Mouse (Mus musculus): ENCODE results near the gene Zfp865.

Zfp865 gene

GRCm38 (mm10) chr7:5080815-5081214 is 60.6 kb downstream of the Zfp865 start:
- no peak for DNase-seq (ENCODE audit: low spot score in 2 of 2)

GRCm38 (mm10) chr7:5081241-5081640 is 61.1 kb downstream of the Zfp865 start:
- no peak for DNase-seq (ENCODE audit: low spot score in 2 of 2)

GRCm38 (mm10) chr7:5081939-5082338 is 61.8 kb downstream of the Zfp865 start:
- DNase-seq (ENCODE audit: low spot score in 2 of 2) = no peak

GRCm38 (mm10) chr7:5083325-5084105 is 63.3 kb downstream of the Zfp865 start:
- DNase-seq (ENCODE audit: low spot score in 2 of 2) = no peak

- DNase-seq (ENCODE audit: low spot score in 2 of 2) = no peak
Observed at GRCm38 (mm10) chr7:5085512-5085911, 65.3 kb downstream of the Zfp865 start.
